Mouse (Mus musculus): ENCODE measurements around the gene Gm44502. TPM values are rescaled to one million over a fixed set of nuclear protein-coding genes. Genes with fewer than 3 reads are reported as not detected.

The Gm44502 gene
- total RNA-seq, 2 experiments from 2014 or later: 1.5 TPM; not detected in 1

GRCm38 (mm10) chr15:89406691-89407090 lies 22.8 kb downstream of the Gm44502 start:
- intact Hi-C loops (cut with DNase I): no loop called here
- no peak for DNase-seq

- intact Hi-C loops (cut with DNase I): no loop called here
- no peak for DNase-seq
Measured at GRCm38 (mm10) chr15:89404831-89405623, 24.5 kb downstream of the Gm44502 start.

GRCm38 (mm10) chr15:89402471-89402870 lies 27.0 kb downstream of the Gm44502 start:
- intact Hi-C loops (cut with DNase I): no loop called here
- no peak for DNase-seq

- no peak for DNase-seq
- intact Hi-C loops (cut with DNase I): no loop called here
Measured at GRCm38 (mm10) chr15:89399716-89400115, 29.8 kb downstream of the Gm44502 start.

- DNase-seq: no peak
Measured at GRCm38 (mm10) chr15:89398146-89398545, 31.4 kb downstream of the Gm44502 start.

GRCm38 (mm10) chr15:89396883-89397282 lies 32.6 kb downstream of the Gm44502 start:
- DNase-seq: no peak
- intact Hi-C loops (cut with DNase I): no loop called here

More at GRCm38 (mm10) chr15:89398146-89398545, 31.4 kb downstream of the Gm44502 start:
- intact Hi-C loops (cut with DNase I): no loop called here

GRCm38 (mm10) chr15:89390081-89390480 lies 39.4 kb downstream of the Gm44502 start:
- intact Hi-C loops (cut with DNase I): no loop called here
- no peak for DNase-seq

GRCm38 (mm10) chr15:89387127-89387526 lies 42.4 kb downstream of the Gm44502 start:
- intact Hi-C loops (cut with DNase I): no loop called here
- no peak for DNase-seq

- DNase-seq: no peak
- intact Hi-C loops (cut with DNase I): no loop called here
Measured at GRCm38 (mm10) chr15:89384617-89385016, 44.9 kb downstream of the Gm44502 start, which contains the start of gene Klhdc7b. TSS of gene Klhdc7b (plus strand) at chr15:89384917.

- DNase-seq: no peak
Measured at GRCm38 (mm10) chr15:89379429-89379828, 50.1 kb downstream of the Gm44502 start.

GRCm38 (mm10) chr15:89378831-89379401 lies 50.6 kb downstream of the Gm44502 start, which contains the start of gene Odf3b:
TSS of gene Odf3b (minus strand) at chr15:89379282.
- DNase-seq: no peak
- intact Hi-C loops (cut with DNase I): no loop called here

More at GRCm38 (mm10) chr15:89379429-89379828, 50.1 kb downstream of the Gm44502 start:
- intact Hi-C loops (cut with DNase I): no loop called here

GRCm38 (mm10) chr15:89377938-89378828 lies 51.3 kb downstream of the Gm44502 start:
- intact Hi-C loops (cut with DNase I): no loop called here
- DNase-seq: no peak

GRCm38 (mm10) chr15:89377362-89377761 lies 52.1 kb downstream of the Gm44502 start:
- intact Hi-C loops (cut with DNase I): no loop called here
- DNase-seq: no peak

- DNase-seq: no peak
- intact Hi-C loops (cut with DNase I): no loop called here
Measured at GRCm38 (mm10) chr15:89376957-89377356, 52.5 kb downstream of the Gm44502 start, which contains the start of gene Tymp. TSS of gene Tymp (minus strand) at chr15:89377039.

- intact Hi-C loops (cut with DNase I): no loop called here
- no peak for DNase-seq
Measured at GRCm38 (mm10) chr15:89376040-89376439, 53.5 kb downstream of the Gm44502 start.

GRCm38 (mm10) chr15:89374801-89375534 lies 54.5 kb downstream of the Gm44502 start:
- intact Hi-C loops (cut with DNase I): loop anchor here (5.0 kb wide), 1 partner anchor 52 kb away; the partner anchor contains the start of genes C730034F03Rik, Chkb, Cpt1b and Gm44502
- no peak for DNase-seq

- no peak for DNase-seq
- intact Hi-C loops (cut with DNase I): loop anchor here (5.0 kb wide), 1 partner anchor 53 kb away; the partner anchor contains the start of genes C730034F03Rik, Chkb, Cpt1b and Gm44502
Measured at GRCm38 (mm10) chr15:89374340-89374739, 55.2 kb downstream of the Gm44502 start.

GRCm38 (mm10) chr15:89373762-89374248 lies 55.7 kb downstream of the Gm44502 start, which contains the start of gene Sco2:
TSS of gene Sco2 (minus strand) at chr15:89373846.
- DNase-seq: peak; percentile 92 to 95
- intact Hi-C loops (cut with DNase I): loop anchor here (5.0 kb wide), 1 partner anchor 53 kb away; the partner anchor contains the start of genes C730034F03Rik, Chkb, Cpt1b and Gm44502
